ENCODE assay signal across 8 mouse cellular contexts in the genomic region with DNA sequence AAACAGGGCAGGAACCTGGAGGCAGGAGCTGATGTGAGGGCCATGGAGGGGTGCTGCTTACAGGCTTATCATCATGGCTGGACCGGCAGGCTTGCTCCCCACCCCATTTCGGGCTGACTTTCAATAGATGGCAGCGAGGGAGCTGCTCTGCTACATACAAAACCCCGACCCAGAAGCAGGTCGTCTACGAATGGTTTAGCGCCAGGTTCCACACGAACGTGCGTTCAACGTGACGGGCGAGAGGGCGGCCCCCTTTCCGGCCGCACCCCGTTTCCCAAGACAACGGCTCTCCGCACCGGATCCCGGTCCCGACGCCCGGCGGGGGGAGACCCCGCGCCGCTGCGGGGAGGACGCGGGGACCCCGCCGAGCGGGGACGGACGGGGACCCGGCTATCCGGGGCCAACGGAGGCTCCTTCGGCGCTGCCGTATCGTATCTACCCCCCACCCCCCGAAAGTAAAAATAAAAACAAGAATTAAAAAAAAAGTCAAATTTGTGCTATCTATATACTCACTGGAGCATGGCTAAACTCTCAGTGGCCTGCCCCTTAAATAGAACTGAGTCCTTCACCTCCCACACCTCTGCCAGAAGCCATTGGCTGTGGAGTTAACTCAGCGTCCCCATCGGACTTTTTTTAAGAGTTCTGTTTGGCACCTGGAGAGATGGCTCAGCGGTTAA. TPM values are rescaled to one million over a fixed set of nuclear protein-coding genes. Genes with fewer than 3 reads are reported as not detected.
DNase-seq lines count a peak whose midpoint lies in the region; ATAC-seq and TF ChIP-seq lines count a peak whose summit lies in the region.

No protein-coding gene starts in this region.

- H3K4me2 ChIP-seq in hindbrain, embryonic 15.5 days, result peak overlapping the region; percentile 86
- H3K4me2 ChIP-seq in midbrain, embryonic 13.5 days (replicated peaks), result peak overlapping the region; percentile 78

- peak; percentile 17 for DNase-seq in spleen, adult 12 weeks (ENCODE audit: low spot score)
- no peak for DNase-seq in spleen, postnatal 14 days (ENCODE audit: low spot score in 2 of 2)
- no peak for DNase-seq in frontal cortex, postnatal 25 days (ENCODE audit: low spot score in 2 of 2)
- no peak for DNase-seq in kidney, postnatal 14 days
- DNase-seq in lung, adult 18-20 months, result no peak

- no peak for TF ChIP-seq POLR2A in cortical plate, adult 2 months (IDR thresholded peaks at IDR 0.05; ENCODE audit: extremely low read depth, insufficient read depth, low read length)

- 1% methylated on average over 47 of the region's 47 CpGs for WGBS in hindbrain, embryonic 15.5 days
- WGBS in midbrain, embryonic 13.5 days, result 1% methylated on average over 47 of the region's 47 CpGs

- peak; percentile 62; the same call in 1 of the 2 replicates for ATAC-seq in hindbrain, embryonic 15.5 days (ENCODE audit: low FRiP score, low read depth)
- ATAC-seq in midbrain, embryonic 13.5 days, result peak; percentile 46

- no peaks in the 10 kb centered on the region for H3K9me3 ChIP-seq in hindbrain, embryonic 15.5 days
- H3K9me3 ChIP-seq in midbrain, embryonic 13.5 days, result no peaks in the 10 kb centered on the region

- TF ChIP-seq CTCF in cortical plate, adult 2 months (IDR thresholded peaks at IDR 0.05; ENCODE audit: extremely low read depth, insufficient read depth, low read length), result no peak

- H3K27ac ChIP-seq in cortical plate, adult 2 months (ENCODE audit: insufficient read depth, low read length), result no peak overlapping the region
- H3K27ac ChIP-seq in hindbrain, embryonic 15.5 days (replicated peaks), result no peak overlapping the region
- H3K27ac ChIP-seq in midbrain, embryonic 13.5 days, result no peak overlapping the region

- no peaks in the 10 kb centered on the region for H3K36me3 ChIP-seq in hindbrain, embryonic 15.5 days
- H3K36me3 ChIP-seq in midbrain, embryonic 13.5 days, result no peaks in the 10 kb centered on the region

- H3K4me1 ChIP-seq in cortical plate, adult 2 months (ENCODE audit: control insufficient read depth, insufficient read depth, low read length), result no peaks in the 10 kb centered on the region
- peaks cover 7% of the 10 kb centered on the region; the same call in 1 of the 2 replicates for H3K4me1 ChIP-seq in hindbrain, embryonic 15.5 days (replicated peaks)
- H3K4me1 ChIP-seq in midbrain, embryonic 13.5 days (replicated peaks), result no peaks in the 10 kb centered on the region

- peak overlapping the region; percentile 12 for H3K4me3 ChIP-seq in cortical plate, adult 2 months (ENCODE audit: insufficient read depth, low read length)
- peak overlapping the region; percentile 44 for H3K4me3 ChIP-seq in hindbrain, embryonic 15.5 days
- H3K4me3 ChIP-seq in midbrain, embryonic 13.5 days (replicated peaks), result peak overlapping the region; percentile 45

- peaks cover 6% of the 10 kb centered on the region; the same call in 1 of the 2 replicates for H3K27me3 ChIP-seq in hindbrain, embryonic 15.5 days
- H3K27me3 ChIP-seq in midbrain, embryonic 13.5 days, result peaks cover 8% of the 10 kb centered on the region

- H3K9ac ChIP-seq in hindbrain, embryonic 15.5 days, result peak overlapping the region; percentile 44
- peak overlapping the region; percentile 65 for H3K9ac ChIP-seq in midbrain, embryonic 13.5 days (replicated peaks)

RNA-seq across cellular contexts. Expression of gene Aldh9a1, which starts 9.5 kb away (rescaled TPM):
- polyA plus RNA-seq in cortical plate, adult 2 months (2012; rRNA removed), result 32.6 and 33.4 TPM in 2 replicates
- polyA plus RNA-seq in hindbrain, embryonic 15.5 days (2015; fragmentation: Nextera tagmentation; extraction: Ambion mirVana), result 34.9 and 39.7 TPM in 2 replicates
- 27.9 and 28.1 TPM in 2 replicates for polyA plus RNA-seq in midbrain, embryonic 13.5 days (2015; fragmentation: Nextera tagmentation; extraction: Ambion mirVana)

RNA-seq across cellular contexts. Expression of gene Tmco1, which starts 32.1 kb away (rescaled TPM):
- 61.4 and 70.4 TPM in 2 replicates for polyA plus RNA-seq in cortical plate, adult 2 months (2012; rRNA removed)
- polyA plus RNA-seq in hindbrain, embryonic 15.5 days (2015; fragmentation: Nextera tagmentation; extraction: Ambion mirVana), result 68.3 and 69.8 TPM in 2 replicates
- 75.3 and 76.9 TPM in 2 replicates for polyA plus RNA-seq in midbrain, embryonic 13.5 days (2015; fragmentation: Nextera tagmentation; extraction: Ambion mirVana)

RNA-seq across cellular contexts. Expression of gene Mgst3, which starts 53.4 kb away (rescaled TPM):
- 209 and 231 TPM in 2 replicates for polyA plus RNA-seq in cortical plate, adult 2 months (2012; rRNA removed)
- polyA plus RNA-seq in hindbrain, embryonic 15.5 days (2015; fragmentation: Nextera tagmentation; extraction: Ambion mirVana), result 172 and 178 TPM in 2 replicates
- polyA plus RNA-seq in midbrain, embryonic 13.5 days (2015; fragmentation: Nextera tagmentation; extraction: Ambion mirVana), result 80.2 and 83.6 TPM in 2 replicates

RNA-seq across cellular contexts. Expression of gene Uck2, which starts 55.1 kb away (rescaled TPM):
- polyA plus RNA-seq in cortical plate, adult 2 months (2012; rRNA removed), result 19.7 and 20.5 TPM in 2 replicates
- polyA plus RNA-seq in hindbrain, embryonic 15.5 days (2015; fragmentation: Nextera tagmentation; extraction: Ambion mirVana), result 52.5 and 53.2 TPM in 2 replicates
- 67.6 and 70.1 TPM in 2 replicates for polyA plus RNA-seq in midbrain, embryonic 13.5 days (2015; fragmentation: Nextera tagmentation; extraction: Ambion mirVana)
